Mouse (Mus musculus) heart, adult 2 months (tissue): ENCODE measurements around the gene Dhx57.

Experiments
- CTCF ChIP-seq: fragments of 200-600 bp; IDR thresholded peaks from 2 replicates; pipeline ENCODE4 v1.8.1; 2022; ENCODE audit warnings: antibody characterized with exemption, mild to moderate bottlenecking, moderate library complexity
- EP300 ChIP-seq: fragments of 200-500 bp; IDR thresholded peaks from 2 replicates; pipeline ENCODE4 v1.6.1; 2011; ENCODE audit warnings: low read depth, low read length, control low read depth; ENCODE audit not compliant: insufficient read depth
- POLR2A ChIP-seq: fragments of 200-500 bp; IDR thresholded peaks from 2 replicates; pipeline ENCODE4 v1.6.1; 2011; ENCODE audit warnings: mild to moderate bottlenecking, low read depth, low read length, control low read depth; ENCODE audit not compliant: insufficient read depth

GRCm38 (mm10) chr17:80267065-80267464, 23.2 kb downstream of the Dhx57 start:
- TF ChIP-seq POLR2A, result no peak
- TF ChIP-seq CTCF, result no peak
- no peak for TF ChIP-seq EP300
